Mouse (Mus musculus) layer of hippocampus, adult 8-10 months (tissue): ENCODE measurements around the gene Cd8b1. TPM values are rescaled to one million over a fixed set of nuclear protein-coding genes. Genes with fewer than 3 reads are reported as not detected.

ENCODE experiments used
- DNase-seq, 2 experiments: peaks; one replicate each; pipeline ENCODE4 v3.0.0; 2022; ENCODE audit warnings: low spot score in 2 of 2
- total RNA-seq, 4 experiments: library from RNA; stranded (reverse); gene quantifications; 2 replicates each; pipeline ENCODE4 v1.2.4; 2022

Cd8b1 gene
- total RNA-seq, 4 experiments from 2014 or later = not detected

DNA sequence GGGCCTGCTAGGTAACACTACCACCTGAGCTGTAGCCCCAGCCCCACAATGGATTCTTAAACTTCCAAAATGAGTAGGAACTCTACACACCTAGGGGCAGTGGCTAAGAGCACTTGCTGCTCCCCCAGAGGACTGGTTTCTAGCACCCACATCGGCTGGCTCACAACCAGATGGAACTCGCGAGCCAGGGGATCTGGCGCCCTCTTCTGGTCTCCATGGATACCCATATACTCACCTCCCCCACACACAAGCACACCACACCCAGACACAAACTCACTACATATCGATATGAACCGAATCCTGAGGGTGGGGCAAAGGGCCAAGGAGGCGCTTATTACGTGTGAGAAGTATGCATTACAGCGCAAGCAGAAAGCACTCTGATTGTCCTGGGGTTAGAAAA, 25.4 kb downstream of the Cd8b1 start:
- DNase-seq = no peak

DNA sequence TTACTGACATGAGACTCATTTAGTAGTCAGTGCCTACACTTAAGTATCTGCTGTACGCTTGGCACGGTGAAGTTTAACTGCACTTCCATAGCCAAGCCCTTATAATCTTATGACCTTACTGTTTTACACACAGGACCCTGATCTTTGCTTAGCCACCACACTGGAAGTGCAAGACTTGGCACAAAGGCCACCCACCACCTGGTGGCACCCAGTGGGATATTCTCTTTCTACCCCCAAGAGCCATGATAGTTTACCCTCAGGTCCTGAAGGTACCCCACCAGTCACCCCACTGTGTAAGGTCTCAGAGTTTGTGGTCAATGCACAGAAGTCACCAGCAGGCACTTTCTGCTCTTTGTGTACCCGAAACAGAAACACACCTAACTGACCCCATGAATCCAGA, 28.6 kb downstream of the Cd8b1 start:
- DNase-seq = no peak

DNA sequence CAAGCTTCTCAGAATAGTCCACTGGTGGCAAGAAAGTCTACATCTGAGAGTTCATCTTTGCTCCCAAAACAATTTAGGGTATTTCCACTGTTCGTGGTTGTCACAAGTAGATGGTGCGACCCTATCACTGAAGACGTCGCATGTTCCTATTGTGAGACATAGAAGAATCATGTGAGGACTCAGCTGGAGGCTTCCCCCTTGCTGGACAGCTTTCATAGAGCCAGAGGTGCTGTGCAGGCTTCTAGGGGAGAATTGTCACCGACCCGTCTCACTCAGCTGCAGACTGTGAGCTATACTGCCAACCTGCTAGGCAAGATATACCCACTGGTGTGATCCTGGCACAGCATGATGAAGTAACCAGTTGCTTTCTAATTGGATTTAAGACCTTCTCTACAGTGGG, 29.6 kb downstream of the Cd8b1 start:
- DNase-seq = no peak

DNA sequence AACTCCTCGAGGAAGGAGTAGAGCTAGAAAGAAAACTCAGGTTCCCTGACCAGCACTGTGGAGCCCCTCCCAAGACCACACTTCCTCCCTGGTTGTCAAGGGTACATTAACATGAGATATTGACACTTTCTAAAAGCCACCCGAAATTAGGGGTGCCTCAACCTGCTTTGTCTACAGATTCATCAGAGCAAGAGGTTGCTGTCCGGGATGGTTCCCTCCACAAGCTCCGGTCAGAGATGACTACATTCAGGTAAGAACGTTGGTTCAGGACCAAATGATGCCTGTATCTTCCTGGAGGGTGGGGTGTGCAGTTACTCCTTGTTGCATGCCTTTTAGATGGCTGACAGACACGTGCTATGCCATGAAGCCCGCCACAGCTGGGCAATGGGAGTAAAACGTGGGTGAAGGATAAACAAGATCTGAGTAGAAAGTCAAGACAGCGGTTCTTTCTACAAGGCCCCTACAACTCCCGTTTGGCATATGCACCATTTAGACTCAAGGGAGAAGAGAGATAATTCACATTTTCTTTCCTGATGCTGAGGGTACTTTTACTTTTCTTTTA, 30.4 kb downstream of the Cd8b1 start:
- DNase-seq = no peak

- no peak for DNase-seq
Measured at GRCm38 (mm10) chr6:71353722-71354121, 31.1 kb downstream of the Cd8b1 start.

DNA sequence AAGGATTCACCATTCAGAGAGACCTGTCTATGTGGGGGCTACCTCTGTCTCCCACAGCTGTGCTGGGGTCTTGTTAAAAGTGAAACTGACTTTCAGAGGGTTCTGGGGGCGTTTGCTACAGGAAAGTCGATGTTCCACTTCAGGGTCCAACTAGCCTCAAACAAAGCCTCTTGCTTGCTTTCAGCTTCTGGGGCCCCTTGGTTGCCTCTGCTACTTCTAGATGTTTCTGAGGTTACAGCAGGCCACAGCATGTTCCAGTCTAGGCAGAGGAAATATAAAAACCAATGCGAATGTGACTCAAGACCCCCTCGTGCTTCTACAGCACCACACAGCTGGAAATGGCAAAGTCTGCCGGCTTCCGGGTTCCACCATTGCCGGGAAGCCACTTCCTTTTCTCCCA, 34.9 kb downstream of the Cd8b1 start:
- DNase-seq = no peak

DNA sequence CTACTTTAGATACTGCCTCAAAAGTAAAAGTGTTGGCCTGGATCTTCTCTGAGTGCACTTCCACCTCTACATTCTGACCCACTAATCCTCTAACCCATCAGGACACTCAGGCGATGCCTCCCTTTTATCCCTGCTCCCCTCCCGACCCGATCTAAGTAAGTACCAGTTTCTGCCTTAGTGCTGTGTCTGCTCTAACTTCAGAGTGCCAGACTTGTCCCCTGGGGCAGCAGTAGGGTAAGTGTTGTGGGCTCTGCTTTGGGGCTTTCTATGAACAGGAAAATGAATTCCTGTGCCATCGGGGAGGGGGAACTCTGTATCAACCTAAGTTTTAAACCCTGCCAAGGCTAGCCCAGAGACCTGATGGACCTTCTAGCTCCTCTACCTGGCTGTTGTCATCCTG, 37.6 kb downstream of the Cd8b1 start:
- no peak for DNase-seq

DNA sequence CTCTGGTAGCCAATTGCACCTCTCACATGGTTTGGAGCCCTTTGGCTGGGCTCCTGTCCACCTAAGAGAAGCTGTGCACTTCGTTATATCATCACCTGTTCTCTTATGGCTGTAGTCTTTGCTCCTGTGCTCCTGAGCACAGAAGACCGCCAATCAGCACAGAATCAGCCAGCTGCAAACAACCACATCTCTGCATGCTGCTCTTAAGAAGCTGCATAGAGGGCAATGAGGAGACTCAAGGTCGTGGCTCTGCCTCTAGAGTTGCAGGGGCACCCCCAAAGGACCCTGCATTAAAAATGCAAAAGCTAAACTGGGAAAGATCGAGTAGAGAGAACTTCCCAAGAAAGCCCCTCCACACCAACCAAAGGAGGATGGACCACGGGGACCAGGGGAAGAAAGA, 38.2 kb downstream of the Cd8b1 start:
- no peak for DNase-seq

DNA sequence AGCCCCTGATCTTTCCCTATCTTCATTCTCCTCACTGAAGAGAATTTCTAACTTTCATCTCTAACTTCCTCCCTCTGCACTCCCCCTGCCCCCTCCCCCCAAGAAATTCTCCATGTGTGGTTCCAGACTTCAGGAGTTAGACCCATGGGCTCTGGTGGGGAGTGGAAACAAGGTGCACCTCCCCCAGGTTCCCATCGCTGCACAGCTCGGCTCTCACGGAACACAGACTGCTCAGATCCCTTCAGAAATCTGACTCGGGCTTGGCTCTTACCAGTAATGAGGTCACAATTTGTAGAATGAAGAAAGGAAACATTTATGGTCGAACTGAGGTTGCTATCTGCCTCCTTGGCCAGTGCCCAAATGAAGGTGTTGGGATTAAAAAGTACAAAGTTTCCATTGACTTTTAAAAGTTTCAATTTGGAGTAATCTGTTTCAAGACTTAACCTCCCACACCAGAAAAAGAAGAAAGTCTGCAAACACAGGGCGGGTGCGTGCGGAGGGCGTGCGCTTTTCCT, 38.6 kb downstream of the Cd8b1 start:
- DNase-seq = no peak

GRCm38 (mm10) chr6:71363995-71364394, 41.4 kb downstream of the Cd8b1 start:
- no peak for DNase-seq

DNA sequence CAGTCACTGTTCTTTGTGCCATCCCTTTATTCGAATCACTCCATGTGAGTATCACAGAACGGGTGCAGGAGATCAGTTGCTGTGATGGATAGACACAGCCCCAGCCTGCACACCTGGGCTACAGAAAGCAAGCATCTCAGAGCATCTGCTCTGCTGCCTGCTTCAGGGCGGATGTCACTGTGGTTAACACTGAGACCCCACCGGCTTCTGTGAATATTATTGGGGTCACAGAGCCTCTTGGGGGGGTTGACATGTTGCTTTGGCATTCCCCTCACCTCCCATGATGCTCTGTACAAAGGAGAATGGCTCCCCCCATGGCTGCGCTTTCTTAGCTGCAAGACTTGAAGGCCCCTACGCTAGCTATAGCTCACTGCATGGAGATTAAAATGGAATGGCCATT, 46.8 kb downstream of the Cd8b1 start:
- no peak for DNase-seq

GRCm38 (mm10) chr6:71371085-71371605, 48.6 kb downstream of the Cd8b1 start:
- DNase-seq = no peak

GRCm38 (mm10) chr6:71372041-71372720, 49.6 kb downstream of the Cd8b1 start:
- no peak for DNase-seq

DNA sequence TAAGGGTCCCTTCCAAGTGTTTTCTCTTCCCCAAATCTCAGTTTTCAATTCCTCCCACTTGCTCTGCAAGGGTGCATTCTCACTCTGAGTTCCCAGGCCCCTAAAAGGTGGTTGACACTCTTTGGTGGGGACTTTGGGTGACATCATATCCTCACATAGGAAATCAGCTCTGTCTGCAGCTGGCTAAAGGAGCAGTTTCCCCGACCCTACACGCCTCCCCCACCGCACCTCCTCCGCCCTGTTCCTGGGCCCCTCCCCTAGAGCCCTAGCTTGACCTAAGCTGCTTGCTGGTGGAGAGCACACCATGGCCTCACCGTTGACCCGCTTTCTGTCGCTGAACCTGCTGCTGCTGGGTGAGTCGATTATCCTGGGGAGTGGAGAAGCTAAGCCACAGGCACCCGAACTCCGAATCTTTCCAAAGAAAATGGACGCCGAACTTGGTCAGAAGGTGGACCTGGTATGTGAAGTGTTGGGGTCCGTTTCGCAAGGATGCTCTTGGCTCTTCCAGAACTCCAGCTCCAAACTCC, 50.7 kb downstream of the Cd8b1 start, which contains the start of gene Cd8a:
Cd8a (plus strand) TSS at position 179 of the 527 bp plus-strand sequence.
- DNase-seq = no peak

GRCm38 (mm10) chr6:71374311-71374829, 51.8 kb downstream of the Cd8b1 start:
- no peak for DNase-seq

GRCm38 (mm10) chr6:71374921-71375320, 52.3 kb downstream of the Cd8b1 start:
- DNase-seq = no peak

DNA sequence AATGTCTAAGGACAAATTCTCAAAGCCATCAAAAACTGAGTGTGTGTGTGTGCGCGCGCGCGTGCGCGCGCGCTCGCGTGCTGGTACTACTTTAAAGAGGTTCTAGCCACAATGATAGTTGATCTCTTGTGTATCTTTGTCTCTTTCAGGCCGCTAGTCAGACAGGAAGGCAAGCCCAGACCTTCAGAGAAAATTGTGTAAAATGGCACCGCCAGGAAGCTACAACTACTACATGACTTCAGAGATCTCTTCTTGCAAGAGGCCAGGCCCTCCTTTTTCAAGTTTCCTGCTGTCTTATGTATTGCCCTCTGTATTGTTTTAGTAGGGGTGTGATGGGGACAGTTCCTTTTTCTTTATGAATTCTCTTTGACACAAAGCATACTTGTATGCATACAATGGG, 54.1 kb downstream of the Cd8b1 start:
- no peak for DNase-seq

DNA sequence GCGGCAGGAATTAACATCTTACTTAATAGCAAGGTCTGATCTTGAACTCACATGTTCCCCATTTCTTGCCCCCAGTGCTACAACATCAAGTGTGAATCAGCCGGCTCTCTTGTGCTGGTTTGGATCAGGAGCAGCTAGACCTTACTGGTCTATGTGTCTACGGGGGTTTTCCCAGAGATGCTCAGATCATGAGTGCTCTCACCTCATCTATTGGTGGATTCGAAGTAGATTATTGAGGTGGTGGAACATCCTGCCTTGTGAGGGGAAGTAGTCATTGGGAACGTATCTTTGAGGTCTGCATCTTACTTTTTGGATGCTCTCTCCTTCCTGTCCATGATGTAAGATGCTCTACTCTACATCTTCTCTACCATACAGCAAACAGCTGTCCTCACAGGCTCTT, 59.1 kb downstream of the Cd8b1 start:
- DNase-seq = no peak
